Mouse (Mus musculus) urinary bladder, postnatal 36 days (tissue): ENCODE results near the gene Abcb4.
A peak's percentile ranks its signal among the peaks of the same experiment; 100 is the strongest.
"Not testable (repeated sequence)": the region's sequence is repeated elsewhere in the genome, so short reads cannot be mapped to it uniquely, and the experiment has no call there.

Experiments
- DNase-seq, 2 experiments: peaks; one replicate each; pipeline ENCODE4 v3.0.0; 2022; ENCODE audit warnings: low spot score in 2 of 2, mixed read lengths in 1 of 2

Abcb4 gene

DNA sequence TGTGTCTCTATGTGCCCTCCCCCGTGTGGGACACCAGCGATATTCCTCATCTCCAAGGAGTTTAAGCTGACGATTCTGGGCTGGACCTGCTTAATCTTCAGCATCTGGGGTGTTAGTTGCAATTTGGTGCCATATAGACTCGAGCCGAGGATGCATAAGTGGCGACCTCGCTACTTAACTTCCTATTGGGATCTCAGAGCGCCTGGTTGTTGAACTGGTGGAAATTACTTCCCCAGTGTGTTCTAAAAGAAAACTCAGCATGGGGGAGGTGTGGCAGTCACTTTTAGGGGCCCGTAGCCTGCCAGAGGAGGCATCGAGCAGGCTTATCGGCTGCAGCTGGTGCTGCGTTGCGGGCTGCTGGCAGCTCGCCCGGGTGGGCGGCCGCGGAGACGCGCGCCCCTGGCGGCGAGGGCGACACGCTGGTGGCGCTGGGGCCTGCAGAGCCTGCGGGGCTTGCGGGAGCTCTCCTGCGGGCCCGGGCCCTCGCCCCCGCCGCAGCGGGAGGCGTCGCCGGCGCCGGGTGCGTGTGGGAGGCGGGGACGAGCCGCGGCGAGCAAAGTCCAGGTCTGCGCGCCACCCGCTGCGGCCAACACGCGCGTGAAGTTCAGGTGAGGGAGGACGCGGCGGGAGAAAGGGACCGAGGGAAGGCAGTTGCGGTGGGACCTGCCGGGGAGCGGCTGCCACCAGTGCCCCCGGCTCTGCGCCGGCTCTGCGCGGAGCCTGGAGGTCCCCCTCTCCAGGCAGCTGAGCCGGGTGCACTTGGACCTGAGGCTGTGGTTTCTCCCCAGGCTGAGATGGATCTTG is at the start of gene Abcb4:
TSS of gene Abcb4 (plus strand) at position 418 of the 804 bp plus-strand sequence.
- DNase-seq: peak; percentile 4 to 12

GRCm38 (mm10) chr5:8848607-8849575 is 44.6 kb upstream of the Abcb4 start:
- not testable (repeated sequence) for DNase-seq

DNA sequence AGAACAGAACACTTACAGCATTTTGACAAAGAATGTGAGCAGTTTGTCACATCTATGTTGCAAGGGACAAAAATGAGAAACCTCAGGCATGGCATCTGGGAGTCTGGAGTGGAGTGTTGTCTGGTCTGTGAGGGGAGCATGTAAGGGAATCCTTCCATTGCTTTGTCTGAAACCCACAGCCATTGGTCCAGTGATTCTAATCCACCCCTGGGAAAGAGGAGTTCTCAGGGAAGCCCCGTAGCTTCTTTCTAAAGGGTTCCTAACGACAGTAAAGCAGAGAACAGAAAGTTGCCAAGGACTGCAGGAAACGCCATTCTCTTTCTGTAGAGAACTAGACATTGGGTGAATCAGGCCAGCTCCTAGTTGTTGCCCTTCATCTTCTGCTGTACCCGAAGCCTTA is 42.7 kb upstream of the Abcb4 start:
- DNase-seq: no peak

DNA sequence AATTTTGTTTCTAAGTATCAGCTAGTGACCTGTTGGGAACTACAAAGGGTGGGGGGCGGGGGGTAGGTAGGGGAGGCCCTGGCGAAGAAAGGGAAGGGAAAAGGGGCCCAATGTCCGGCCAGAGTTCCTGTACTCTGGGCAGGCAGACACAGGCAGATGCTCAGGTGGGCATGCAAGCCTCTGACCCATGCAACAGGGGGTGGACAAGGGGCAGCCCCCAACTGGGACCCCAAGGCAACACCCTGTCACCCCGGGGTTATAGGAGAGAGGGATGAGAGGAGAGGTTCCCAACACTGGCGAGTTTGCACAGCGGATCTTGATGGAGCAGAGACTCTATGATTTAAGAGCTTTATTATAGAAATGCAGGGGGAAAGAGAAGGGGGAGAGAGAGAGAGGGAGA is 36.3 kb upstream of the Abcb4 start:
- no peak for DNase-seq

DNA sequence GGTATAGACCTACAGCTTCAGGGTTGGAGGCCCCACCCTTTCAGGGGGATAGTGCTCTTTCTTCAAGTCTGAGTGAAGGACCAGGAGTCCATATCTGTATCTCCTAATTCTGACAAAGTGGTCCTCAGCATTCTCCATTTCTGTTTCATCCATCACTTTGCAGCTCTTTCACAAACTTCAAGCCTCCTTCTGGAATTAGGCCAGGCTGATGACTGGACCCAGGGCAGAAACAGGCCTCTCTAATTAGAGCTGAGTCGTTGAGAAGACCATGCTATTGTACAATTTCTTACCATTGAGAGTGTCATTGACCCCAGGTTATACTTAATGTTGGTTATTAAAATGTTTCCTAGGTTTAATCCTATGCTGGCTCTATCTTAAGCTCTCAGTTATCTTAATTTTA is 31.7 kb upstream of the Abcb4 start:
- DNase-seq: no peak

DNA sequence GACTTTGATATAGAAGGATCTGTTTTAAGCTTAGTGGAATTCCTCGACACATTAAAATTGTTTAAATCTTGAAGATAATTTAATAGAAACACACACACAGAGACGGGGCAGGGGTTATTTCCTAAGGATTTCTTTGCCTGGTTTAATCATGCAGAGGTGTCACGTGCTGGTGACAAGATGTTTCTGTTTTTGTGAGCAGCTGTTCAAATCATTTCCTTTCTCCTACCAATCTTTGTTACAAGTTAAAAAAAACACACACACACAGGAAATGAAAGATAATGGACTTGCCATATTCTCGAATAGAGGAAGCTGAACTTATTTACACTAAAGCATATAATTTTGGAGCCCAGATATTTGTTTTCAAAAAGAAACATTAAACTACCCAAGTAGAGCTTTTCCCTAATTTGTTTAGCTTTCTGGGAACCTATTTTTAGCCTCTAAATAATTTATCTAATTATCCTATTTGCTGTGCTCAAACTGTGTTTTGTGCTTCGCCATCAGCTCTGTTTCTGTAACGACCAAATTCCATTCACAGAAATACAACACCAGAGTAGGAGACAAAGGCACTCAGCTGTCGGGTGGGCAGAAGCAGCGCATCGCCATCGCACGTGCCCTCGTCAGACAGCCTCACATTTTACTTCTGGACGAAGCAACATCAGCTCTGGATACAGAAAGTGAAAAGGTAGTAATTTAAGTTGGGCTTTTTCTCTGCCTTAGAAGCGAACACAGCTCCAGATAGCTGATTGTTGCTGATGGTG is 29.8 kb upstream of the Abcb4 start:
- no peak for DNase-seq

DNA sequence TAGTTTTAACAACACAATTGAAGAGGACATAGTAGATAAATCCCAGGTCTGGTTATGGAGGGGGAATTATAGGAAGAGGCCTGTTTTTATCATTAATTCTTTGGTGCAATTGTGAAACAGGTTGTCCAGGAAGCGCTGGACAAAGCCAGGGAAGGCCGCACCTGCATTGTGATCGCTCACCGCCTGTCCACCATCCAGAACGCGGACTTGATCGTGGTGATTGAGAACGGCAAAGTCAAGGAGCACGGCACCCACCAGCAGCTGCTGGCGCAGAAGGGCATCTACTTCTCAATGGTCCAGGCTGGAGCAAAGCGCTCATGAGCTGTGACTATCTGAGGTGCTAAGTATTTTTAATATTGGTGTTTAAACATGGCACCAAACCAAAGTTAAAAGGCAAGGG is 27.9 kb upstream of the Abcb4 start:
- DNase-seq: not testable (repeated sequence)

- no peak for DNase-seq
Observed at GRCm38 (mm10) chr5:8866366-8866765, 27.2 kb upstream of the Abcb4 start.

DNA sequence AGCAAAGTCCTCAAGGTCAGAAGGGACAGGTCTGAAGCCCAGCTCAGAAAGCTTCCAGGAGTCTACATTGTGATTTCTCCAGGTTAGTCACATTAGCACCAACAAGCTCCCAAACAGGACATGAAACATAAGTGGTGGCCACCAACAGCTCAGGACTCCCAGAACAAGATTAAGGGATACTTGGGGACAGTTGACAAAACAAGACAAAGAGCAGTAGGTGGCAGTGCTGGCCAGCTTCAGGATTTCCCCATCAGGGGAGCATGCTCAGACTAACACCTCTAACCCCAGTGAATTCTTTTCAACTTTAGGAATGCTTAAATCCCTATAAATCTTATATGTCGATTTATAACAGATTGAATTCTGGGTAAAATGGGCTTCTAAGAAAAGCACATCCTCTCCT is 25.5 kb upstream of the Abcb4 start:
- DNase-seq: no peak

DNA sequence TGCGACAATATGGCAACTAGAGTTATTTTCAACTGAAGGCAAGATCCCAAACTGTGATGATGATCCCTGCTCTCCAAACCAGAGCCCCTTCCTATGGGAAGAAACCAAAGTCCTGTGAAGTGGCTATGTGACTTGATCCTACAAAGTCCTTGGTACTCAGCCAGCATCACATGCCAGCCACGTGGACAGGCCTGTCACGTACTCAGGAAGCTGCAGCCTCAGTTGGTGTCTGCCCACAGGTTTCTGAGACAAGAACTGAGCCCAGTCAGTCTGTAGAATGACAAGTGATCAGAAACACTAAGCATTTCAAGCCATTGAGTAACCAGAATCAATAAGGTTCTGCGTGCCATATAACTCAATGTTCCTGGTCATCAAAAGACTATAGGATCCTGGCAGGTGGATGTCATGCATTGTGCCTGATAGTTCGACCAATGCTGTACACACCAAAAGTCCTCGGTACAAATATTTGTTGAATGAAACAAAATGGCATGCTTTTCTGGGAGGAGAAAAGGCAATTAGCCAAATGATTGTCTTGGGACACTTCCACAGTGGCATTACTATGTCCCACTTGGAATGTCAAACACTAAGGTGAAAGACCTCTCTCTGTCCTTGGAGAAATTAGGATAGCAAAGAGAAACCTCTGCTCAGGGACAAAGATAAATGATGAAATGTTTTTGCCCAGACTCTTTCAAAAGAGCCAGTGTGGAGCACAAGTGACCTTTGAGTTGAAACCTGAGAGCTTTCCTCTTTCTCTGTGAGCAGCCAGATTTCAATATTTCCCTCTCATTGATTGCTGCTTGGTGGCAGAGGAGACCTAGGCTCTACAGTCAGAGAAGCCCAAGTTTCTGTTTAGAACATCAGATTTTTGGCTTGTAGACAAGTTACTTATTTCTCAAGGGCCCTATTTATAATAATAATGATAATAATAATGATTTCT is 20.3 kb upstream of the Abcb4 start:
- no peak for DNase-seq

DNA sequence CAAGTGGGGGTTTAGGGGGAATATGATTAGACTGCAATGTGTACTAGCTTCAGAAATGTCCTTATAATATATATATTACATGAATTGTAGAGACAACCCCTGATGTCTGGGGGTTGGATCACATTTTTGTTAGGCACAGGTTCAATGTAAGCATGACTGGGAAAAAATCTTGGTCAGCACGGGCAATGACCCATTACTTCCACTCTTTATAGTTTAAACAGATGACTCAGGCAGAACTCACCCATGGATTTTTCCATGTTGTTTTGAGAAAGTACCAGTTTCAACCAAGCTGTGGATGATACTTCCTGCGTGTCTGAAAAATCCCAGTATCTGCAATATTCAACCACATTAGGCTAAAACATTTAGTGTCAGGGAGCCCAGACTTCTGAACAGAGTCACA is 16.4 kb upstream of the Abcb4 start:
- DNase-seq: no peak

GRCm38 (mm10) chr5:8877800-8878199 is 15.7 kb upstream of the Abcb4 start:
- no peak for DNase-seq

GRCm38 (mm10) chr5:8885837-8886236 is 7.7 kb upstream of the Abcb4 start:
- no peak for DNase-seq

DNA sequence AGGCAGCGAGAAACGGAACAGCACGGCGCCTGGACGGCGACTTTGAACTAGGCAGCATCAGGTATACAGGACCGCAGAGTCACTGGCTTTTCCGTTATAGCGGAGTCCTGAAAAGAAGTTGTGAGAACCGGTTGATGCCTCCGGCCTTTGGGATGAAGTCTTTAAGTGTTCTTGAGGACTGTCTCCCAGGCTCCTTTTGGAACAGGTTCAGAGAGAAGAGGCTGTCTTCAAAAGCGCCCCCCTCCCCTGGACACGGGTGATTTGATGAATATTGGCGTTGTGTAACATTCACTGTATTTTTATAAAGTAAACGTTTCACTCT is 548 bp downstream of the Abcb4 start:
- DNase-seq: no peak

DNA sequence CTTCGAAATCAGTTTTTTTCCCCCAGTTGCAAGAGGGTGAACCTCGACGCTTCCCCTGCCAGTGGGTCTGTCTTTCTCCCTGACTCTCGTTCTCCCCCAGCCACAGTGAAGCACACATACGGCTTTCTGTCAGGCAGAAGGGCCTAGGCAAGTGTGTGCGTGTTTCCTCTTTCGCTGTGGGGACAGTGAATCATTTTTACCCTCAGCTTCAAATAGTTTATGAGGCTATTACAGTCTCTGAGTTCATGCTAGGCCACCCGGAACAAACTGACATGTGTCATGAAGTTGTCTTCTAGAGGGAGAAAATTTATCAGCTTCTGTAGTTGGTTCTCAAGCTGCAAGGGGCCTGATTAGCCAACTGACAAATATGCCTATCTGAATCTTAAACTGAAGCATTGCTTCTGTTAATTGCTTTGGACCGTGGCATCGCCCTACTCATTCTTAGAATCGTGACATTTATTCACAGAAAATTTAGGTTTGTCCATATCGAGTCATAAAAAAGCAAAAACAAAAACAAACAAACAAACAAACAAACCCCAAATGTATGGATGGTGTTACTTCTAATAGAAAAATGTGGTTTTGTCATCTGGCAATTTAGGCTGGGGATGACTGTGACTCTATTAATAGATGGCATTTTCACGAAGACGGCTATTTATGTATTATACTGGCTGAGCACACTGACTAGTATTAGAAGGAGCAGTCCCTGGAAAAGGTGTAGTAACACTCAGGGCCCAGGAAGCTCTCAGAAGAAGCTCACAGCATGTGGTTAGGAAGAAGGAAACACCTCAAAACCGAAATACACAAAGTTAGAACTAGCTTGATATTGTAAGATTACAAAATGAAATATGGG is 1.3 kb downstream of the Abcb4 start:
- no peak for DNase-seq

DNA sequence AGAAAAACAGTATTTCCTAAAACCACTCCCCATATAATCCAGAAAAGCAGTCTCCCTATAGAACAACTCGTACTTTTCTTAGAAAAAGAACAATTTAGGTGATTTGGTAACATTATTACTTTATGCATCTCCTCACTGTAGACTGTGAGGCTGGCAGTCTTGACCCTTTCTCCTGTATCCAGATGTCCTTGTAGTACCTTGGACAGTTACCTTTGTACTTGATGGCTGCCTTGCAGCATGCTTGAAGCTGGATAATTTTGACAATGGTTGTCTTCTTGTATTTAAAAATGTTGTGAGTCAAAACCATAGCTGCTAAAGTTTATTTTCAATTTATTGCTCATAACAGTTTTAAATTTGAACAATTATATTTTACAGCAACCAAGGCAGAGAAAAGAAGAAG is 2.7 kb downstream of the Abcb4 start:
- DNase-seq: no peak

DNA sequence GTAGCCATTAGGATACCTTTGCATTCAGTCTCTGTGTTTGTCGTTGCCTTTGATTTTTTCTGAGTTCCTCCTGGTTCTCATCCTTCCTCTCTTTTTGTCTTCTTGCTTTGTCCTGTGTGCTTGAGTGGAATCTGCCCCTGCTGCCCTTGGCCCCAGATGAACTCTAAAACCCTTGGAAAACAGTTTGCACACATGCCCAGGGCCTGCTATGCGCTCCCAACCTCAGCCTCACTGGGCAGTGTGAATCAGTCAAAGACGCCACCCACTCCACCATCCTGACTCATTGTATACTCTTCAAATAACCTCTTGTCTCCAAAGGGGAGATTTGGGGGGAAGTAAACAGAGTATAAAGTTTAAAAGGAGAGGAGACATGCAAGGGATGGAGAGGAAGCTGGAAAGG is 4.7 kb downstream of the Abcb4 start:
- DNase-seq: no peak

- no peak for DNase-seq
Observed at GRCm38 (mm10) chr5:8901001-8901400, 7.5 kb downstream of the Abcb4 start.

DNA sequence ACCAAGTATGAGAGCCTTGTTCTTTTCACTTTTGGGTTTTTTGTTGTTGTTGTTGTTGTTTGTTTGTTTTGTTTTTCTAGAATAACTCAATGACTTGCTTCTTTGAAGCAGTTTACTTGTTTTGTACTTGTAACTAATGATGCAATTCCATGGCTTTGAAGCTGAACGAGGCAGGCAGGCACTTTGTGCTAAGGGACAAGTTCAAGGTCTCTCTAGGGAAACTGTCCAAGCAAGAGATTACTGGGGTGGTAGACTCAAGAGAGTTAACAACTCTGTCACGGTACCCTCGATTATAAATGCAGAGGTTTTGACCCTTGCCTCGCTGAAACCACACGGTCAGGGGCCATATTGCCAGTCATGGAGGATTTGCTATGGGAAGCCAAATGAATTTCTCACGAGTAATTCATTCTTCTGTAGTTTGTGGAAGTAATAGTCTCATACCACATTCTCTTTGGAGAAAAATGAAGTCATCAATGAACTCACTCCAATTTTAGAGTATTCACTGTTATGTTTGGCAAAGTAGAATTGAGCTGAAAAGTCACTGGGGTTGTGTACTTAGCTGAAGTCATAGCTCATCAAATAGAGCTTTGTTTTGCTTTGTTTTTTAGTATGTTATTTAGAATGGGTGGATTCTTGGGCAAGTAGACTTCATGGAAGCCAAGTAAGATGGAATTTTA is 8.8 kb downstream of the Abcb4 start:
- DNase-seq: no peak

- DNase-seq: no peak
Observed at GRCm38 (mm10) chr5:8904539-8904938, 11.0 kb downstream of the Abcb4 start.
